Mouse (Mus musculus) adrenal gland, postnatal 36 days (tissue): ENCODE measurements around the gene Itgb3. TPM values are rescaled to one million over a fixed set of nuclear protein-coding genes. Genes with fewer than 3 reads are reported as not detected.
"Not testable (repeated sequence)": the region's sequence is repeated elsewhere in the genome, so short reads cannot be mapped to it uniquely, and the experiment has no call there.

ENCODE experiments used
- DNase-seq, 2 experiments: peaks; one replicate each; pipeline ENCODE4 v3.0.0; 2021; ENCODE audit warnings: mixed read lengths in 1 of 2
- long read RNA-seq, 2 experiments: library from polyadenylated mRNA; stranded (forward); transcript quantifications; one replicate each; pipeline ENCODE4 v2.0.0; 2021; ENCODE audit warnings: borderline sequencing depth in 2 of 2
- total RNA-seq, 2 experiments: library from RNA; stranded (reverse); gene quantifications; 2 replicates each; pipeline ENCODE4 v1.2.3; 2021

The Itgb3 gene
- total RNA-seq: 10 to 100 TPM in 1 of 2 experiments, 1 to 10 TPM in 1; 5.1 to 18.0 TPM
- long read RNA-seq, experiment 1, partial matches to known transcripts: 0 of 6 reads
- long read RNA-seq, experiment 1, other reads (novel, unspliced or antisense): 6 of 6 reads
- long read RNA-seq, experiment 2, partial matches to known transcripts: 0 of 1 reads
- long read RNA-seq, experiment 2, other reads (novel, unspliced or antisense): 1 of 1 reads

DNA sequence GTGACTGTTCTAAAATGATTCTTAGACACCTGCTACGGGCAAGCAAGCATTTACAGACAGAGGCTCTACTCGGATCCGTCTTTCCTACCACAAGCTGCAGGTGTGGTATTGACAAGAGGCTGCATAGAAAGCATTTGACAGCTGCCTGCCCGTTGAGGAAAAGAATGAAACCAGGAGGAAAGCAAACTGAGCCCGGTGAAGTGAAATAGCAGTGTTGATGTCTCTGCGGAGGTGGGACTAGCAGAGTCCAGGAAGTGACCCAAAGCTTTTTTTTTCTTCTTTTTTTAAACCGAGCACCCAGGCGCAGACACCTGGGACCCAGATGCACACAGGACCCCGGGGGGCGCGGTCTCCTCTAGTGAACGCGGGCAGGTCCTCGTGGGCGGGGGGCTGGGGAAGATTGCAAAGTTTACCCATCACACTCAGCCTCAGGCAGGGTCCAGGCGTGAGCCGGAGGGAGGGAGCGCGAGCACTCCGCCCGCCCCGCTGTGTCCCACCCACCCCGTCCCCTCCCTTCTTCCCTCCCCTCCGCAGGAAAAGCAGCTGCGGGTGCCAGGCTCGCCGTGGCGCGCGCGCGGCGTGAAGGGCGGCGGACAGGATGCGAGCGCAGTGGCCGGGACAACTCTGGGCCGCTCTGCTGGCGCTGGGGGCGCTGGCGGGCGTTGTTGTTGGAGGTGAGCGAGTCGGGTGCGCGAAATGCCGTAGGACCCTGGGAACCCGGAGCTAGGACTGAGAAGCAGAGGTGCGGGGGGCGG is at the start of gene Itgb3:
Itgb3 (plus strand) TSS at position 510 of the 755 bp plus-strand sequence.
- peak; percentile 86 to 90 for DNase-seq

DNA sequence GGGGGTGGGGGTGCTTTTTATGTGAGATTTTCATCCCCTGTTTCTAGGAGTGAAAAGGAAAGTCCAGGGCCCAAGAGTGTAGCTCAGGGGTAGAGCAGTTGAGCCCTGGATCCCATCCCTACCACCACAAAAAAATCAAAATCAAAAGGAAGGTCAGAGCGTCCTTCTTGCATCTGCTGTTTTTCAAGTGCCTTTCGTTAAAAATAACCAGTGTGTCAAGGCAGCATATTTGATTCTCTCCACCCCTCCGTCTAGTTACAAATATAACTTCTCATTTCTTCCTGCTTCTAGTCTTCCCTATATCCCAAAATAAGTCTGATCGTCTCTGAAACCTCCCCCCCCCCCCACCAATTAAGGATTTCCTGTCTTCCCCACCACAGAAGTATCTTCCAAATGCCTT is 49.7 kb upstream of the Itgb3 start:
- no peak for DNase-seq

DNA sequence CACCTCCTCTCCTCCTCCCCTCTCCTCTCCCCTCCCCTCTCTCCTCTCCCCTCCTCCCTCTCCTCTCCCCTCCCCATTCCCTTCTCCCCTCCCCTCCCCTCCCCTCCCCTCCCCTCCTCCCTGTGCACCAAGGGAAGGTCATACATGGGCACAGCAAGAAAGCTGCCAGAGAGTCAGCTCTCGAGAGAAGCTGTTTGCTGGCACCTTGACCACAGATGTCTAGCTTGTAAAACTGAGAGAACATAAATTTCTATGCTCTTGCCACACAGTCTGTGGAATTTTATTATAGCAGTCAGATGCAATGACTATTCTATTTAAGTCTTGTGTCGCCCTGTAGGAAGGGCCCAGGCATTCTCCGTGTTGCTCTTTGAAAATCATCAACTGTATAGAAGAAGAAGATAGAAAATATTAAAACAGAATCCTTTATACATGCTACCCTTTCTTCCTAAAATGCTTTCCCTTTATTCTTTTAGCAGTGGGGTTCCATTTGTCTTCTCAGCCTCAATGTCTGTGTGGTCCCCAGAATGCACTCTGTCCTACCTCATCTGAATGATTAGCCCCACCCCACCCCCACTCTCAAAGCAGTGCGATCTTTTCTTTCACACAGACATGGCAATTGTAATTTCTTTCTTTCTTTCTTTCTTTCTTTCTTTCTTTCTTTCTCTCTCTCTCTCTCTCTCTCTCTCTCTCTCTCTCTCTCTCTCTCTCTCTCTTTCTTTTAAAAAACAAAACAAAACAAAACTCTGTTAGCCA is 49.0 kb upstream of the Itgb3 start:
- peak in 1 of 2 experiments; percentile 26 for DNase-seq

DNA sequence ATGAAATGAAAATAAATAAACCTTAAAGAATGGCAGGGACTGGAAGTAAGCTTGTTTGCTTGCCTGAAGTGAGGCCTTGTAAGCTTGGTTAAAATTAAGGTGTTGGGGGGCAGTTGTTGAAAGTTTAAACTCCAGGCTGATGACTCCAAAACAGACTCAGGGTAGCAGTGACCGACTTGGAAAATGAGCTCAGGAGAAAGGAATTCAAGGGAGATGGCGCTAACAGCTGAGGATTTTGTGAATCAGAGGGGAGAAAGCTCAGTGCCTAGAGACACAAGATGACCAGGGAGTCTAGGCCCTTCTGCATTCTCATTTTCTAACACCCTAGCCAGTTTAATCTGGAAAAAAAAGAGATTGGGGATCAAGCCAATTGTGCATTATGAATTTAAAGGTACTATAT is 46.8 kb upstream of the Itgb3 start:
- no peak for DNase-seq

DNA sequence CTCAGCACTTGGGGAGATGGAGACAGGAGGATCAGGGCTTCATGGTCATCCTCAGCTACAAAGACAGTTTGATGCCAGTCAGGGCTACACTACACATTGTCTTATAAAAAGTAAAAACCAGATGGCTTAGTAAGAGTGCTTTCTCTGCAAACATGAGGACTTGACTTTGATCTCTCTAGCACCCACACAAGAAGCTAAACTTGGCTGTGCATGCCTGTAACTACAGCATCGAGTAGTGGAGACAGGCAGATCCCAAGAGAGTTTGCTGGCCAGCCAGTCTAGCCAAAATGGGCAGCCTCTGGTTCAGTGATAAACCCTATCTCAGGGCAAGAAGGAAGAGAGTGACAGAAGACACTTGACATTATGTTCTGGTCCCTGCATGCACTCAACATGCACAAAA is 44.3 kb upstream of the Itgb3 start:
- no peak for DNase-seq

DNA sequence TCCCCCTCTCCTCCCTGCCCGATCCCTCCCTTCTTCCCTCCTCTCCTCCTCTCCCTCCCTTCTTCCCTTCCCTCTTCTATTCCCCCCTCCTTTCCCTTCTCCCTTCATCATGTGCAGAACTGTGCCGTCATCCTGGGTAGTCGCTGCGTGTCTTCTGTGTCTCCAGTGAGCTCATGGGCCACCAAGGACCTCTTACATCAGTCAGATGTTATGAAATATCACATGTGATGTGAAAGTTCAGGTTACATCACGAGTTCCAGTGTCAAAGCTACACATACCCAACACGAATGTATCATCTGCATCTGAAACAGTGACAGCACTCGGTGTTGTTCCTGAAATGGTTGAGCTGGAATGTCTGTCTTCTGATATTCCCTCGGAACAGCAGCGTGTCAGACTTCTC is 42.6 kb upstream of the Itgb3 start:
- DNase-seq: no peak

DNA sequence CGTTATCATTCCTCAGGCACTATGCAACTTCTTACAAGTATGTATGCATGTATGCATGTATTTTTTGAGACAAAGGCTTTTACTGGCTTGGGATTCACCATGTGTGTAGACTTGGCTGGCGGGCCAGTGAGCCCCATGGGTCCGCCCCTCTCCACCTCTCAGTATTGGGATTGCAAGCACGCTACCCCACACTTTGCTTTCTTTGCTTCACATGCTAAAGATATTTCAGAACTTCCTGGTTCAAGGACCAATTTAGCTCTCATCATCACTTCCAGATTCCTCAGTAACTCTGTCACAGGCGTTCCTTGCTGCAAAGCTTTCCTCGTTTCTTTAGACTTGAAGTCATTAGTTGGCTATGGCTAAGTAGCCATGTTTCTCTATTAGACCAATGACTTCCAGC is 41.7 kb upstream of the Itgb3 start:
- DNase-seq: no peak

DNA sequence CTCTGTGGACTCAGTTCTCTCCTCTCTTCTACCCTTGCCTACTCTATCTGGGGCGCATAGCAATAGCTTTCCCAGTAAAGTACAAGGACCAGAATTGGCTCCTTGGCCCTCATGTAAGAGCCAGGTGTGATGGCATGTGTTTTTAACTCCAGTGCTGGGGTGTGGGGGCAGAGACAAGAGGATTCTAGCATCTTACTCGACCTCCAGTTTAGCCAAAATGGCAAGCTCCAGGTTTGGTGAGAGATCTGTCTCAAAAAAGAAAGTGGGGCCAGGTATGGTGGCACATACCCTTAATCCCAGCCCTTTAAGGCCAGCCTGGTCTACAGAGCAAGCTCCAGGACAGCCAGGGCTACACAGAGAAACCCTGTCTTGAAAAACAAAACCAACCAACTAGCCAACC is 41.0 kb upstream of the Itgb3 start:
- DNase-seq: no peak

DNA sequence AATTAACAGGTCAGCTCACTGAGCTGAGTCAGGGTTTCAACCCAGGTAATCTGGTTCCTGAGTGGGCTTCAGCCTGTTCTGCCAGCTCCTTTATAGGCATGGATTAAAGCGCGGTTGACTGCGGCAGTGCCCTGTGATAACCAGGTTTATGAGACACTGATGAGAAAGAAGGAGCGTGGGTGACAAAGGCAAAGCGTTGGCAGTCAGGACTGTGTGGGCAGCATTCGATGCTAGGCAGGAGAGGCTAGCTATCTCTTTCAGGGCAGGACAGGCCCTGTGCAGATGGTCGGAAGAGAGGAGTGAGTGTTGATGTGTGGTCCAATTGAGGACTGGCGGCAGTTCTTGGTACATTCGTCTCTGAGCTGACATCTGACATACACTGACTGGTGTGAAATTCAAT is 40.1 kb upstream of the Itgb3 start:
- no peak for DNase-seq

DNA sequence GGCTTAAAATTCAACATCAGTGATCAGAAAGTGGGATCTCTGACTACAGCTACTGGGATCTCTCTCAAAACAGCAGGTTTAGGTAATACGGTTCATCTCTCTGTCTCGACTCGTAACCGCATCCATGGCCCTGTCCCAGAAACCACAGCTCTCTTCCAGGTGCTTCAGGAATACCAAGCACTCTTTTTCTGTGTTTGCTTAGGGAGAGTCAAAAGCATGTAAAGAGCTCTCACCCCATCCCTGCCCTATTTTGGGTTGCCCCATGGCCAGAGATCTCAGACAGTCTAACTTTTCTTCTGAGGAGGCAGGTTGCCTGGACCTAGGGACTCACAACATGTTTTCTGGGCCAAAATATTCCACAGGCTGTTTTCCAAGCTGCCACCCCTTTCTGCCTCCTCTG is 39.5 kb upstream of the Itgb3 start:
- no peak for DNase-seq

DNA sequence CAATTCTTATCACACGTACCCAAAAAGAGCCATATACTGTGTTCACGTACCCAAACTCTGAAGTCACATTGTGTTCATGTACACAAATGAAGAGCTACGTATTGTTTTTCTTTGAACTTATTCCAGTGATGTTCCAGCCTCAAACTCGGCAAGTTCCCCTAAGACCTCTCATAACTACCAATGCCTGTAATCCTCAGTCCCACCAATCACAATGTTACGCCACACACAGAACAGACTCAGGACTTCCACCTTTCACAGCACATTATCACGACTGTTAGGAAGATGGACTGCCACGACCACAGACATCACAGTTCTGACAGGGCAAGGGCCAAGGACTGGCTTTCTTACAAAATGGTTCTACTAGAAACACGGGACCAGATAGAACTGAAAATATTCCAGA is 37.3 kb upstream of the Itgb3 start:
- DNase-seq: not testable (repeated sequence)

DNA sequence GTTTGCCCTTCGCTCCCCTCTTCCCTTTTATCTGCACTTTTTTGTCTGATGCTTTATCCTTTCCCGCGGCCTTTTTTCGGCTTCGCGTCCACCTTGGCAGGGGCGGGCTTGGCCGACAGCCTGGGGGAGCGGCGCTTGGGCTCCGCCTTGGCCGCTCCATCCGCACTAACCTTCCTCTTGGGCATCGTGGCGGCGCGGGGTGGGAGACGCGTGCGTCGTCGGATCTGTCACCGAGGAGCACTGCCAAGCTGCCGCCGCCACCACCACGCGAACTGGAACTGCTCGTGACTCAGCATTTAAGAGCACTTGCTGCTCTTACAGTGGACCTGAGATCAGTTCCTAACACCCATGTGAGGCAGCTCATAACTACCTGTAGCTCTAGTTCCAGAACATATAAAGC is 36.4 kb upstream of the Itgb3 start:
- peak; percentile 73 for DNase-seq

DNA sequence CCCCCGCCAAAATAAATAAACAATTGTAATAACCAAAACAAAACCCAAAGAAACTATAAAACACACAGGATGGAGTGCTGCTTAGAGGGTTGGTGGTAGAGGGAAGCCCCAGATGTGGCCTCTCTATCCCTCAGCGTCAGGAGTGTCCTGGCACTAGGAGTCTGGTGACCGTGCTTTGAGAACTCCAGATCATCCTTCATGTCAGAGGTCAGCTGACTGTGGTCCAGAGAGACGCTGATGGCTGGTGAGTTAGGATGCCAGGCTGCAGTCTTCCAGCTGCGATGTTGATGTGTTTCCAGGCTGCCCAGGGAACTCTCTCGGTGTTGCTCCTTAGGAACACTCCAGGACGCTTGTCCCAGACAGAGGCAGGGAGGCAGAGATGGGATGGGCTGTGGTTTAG is 35.7 kb upstream of the Itgb3 start:
- DNase-seq: no peak

DNA sequence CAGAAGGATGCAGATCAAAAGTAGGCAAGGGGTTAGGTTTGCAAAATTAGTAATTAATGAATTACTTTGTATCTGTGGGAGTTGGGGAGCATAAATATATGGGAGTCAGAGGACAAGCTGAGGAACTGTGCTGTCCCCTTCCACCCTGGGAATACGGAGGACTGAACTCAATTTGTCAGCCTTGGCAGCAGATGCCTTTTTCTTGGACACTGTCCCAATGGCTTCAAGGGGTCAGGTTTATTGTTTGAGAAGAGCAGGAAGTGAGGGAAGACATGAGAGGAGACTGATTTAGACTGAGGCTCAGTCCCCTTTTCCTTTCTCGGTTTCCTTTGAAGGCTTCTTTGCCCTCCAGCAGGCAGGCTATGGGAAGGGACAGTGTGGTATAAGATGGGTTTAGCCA is 35.2 kb upstream of the Itgb3 start:
- DNase-seq: no peak

DNA sequence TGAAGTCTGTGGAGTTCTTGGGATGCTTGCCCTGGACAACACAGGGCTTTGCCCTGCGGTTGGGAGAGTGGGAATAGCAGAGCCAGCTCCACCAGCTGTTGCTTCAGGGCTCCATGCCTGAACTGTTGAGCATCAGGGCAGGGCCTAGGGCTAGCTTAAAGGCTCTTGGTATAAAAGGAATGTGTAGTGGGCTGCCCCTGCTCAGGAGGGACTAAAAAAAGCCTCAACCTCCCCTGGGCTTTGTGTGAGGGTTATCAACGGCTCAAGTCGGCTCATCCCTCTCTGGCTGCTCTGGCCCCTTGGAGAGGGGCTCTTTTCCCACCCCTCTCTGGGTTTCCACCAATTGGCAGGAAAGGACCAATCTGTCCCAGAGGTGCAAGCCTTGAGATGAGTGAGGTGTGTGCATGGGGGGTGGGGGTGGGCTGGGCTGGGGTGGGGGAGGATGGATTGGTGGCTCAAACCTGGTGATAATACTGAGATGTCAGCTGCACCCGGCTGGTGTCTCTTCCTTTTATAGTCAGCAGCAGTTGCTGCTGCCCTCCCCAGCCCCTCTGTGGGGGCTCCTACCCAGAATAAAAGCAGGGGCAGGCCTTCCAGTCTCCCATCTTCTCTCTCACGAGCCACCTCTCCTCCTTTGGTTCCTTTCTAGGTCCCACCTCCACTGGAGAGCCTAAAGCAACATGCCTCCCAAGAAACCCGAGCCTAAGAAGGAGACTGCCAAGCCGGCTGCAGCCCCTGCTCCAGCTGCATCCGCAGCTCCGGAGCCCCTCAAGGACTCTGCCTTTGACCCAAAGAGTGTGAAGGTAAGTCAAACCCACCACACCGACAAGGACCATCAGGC is 30.8 kb upstream of the Itgb3 start:
- no peak for DNase-seq

DNA sequence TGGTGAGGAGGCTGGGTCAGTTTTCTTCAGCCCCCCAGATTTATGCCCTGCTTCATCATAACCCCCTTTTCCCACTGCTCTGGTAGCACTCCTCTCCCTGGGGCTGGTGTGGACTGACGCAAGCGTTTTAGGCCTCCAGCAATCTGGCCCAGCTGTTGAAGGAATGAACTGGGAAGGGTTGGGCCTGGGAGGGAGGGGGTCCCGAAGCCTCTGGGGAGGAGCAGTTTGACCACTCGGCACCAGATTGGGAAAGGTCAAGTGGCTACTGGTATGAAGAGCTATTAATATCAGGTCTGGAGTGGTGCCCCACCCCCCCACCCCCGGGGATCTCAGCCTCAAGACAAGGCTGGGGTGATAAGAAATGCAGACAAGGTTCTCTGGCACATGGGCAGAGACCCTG is 29.7 kb upstream of the Itgb3 start:
- DNase-seq: no peak

DNA sequence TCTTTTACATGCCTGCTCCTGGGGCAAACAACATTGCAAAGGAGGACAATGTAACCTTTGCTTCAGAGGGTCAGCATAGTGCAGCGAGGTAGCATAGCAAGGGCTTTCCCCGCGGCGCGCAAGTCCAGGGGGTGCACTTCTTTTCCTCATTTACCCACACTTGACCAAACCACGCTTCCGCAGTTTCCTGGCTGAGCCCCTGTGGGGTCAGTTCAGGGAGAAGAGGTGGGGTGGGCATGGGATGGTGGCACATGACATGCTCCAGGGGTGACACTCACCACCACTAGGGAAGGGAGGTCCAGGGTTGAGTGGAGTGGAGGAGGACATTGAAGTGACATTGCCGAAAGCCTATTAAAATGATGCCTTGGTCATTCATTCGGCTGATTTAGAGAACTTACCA is 28.7 kb upstream of the Itgb3 start:
- DNase-seq: no peak

DNA sequence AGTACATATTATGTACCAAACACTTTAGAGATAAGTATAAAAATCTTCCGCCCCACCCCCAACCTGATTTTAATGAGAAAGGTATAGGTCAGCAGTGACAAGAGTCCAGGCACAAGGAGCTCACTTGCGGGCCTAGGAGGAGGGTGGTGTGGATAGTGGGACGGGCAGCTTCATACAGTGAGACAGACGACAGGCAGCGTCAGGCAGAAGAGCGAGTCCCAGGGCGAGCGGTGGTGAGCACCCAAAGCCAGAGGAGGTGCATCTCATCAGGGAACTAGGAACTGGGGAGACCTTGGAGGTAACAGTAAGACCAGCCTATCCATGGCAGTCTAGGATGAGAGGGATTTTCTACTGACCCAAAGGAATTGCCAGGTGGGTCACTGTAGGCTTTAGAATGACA is 28.2 kb upstream of the Itgb3 start:
- no peak for DNase-seq

DNA sequence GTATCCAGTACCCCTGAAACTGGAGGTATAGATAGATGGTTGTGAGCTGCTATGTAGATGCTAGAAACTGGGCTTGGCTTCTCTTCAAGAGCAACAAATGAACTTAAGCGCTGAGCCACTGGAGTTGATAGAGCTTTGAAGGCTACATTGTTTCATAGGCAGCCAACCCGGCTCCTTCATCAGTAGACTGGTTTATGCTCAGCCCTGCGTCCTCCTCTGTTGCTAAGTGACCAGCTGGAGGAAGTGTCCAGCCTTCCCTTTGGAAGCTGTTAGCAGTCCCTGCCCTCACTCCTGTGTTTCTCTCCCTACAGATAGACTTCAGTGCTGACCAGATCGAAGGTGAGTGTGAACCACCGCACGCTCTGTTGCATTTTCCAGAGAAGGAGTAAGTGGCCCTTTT is 27.7 kb upstream of the Itgb3 start:
- DNase-seq: no peak

DNA sequence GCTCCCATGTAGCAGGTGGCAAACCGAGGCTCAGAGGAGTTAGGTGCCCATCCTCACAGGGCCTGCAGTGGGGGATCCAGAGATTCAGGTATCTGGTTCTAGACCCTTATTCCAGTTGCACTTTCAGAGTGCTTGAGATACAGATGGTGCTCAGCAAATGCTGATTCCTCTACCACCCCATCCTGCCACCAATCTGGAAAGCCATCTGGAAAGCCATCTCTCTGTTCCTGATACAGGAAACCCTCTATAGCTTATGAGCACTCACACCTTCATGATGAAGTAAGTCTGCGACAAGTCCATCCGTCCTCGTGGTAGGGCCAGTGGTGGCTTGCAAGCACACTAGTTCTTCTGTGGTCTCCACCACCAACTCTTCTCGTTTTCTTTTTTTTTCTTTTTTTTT is 27.2 kb upstream of the Itgb3 start:
- DNase-seq: no peak

DNA sequence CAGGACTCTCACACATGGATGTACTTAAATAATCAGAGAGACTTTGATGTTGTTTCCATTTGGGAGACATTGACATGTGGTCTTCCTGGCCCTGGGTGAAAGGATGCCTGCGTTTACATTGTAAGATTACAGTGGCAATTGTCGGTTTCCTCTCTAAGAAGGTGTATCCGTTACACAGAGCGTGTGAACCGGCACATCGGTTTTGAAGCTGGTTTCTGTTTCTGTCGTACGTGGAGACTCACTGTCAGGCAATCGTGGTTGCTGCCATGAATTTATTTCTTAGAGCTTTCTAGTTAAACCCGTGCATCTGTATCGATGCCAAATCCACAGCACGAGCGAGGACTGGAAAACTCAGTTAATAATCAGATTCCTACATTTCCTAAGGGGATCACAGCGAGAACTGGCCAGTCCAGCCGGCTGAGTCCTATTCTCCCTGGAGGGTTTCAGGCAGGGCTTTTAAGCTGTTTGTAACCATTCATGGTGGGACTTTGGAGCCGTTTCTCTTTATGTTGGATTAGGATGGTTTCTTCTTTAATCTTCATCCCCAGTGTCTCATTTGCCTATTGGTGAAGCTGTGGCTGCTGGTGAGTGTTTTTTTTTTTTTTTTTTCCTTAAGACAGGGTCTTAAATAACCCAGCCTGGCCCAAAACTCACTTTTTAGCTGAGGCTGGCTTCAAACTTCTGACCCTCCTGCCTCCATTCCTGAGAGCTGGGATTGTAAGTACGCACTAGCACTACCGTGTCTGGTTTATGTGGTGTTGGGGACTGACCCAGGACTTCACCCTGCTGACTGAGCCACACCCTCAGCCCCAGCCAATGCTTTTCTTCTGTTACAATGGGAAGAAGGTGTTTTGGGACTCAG is 26.1 kb upstream of the Itgb3 start:
- DNase-seq: no peak

DNA sequence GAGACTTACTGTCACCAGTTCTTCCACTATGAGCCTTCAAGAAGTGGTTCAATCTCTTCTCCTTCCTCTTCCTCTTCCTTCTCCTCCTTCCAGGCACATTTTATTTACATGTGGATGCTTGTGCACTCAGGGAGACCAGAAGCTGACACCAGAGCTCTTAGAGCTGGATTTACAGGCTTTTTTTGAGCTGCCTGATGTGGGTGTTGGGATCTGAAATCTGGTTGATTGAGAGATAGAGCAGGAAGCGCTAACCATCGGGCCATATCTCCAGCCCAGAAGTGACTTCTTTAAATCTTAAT is 25.5 kb upstream of the Itgb3 start:
- no peak for DNase-seq
